Comparison of ENCODE assay signal across 9 mouse cellular contexts in the genomic region with DNA sequence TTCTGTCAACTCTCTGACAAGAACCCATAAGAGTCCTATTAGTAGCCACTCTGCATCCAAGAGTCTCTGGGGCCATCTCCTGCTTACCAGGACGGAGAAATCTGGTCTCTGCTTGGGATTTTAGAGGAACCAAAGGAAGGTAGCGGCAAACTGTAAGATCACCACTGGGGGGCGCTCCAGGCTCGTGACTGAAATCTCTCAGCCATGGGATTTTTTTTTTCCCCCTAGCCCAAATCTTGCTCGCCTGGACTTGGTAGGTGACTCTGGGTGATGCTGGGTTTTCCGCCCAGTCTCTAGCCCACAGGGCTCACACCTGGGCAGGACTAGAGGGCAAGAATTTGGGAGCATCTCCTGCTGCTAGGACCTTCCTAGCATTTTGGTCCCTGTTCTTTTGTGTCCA. TPM values are rescaled to one million over a fixed set of nuclear protein-coding genes. Genes with fewer than 3 reads are reported as not detected.
DNase-seq lines count a peak whose midpoint lies in the region; ATAC-seq and TF ChIP-seq lines count a peak whose summit lies in the region.
"Had no signal": no experiment of that assay in that cellular context is flagged by ENCODE, and none has a peak within 500 bp of the region (broad histone marks: within the 10 kb centered on the region; RNA-seq: fewer than 3 reads in every experiment).

No protein-coding gene starts in this region.

- no peak overlapping the region for H3K4me2 ChIP-seq in forebrain, embryonic 15.5 days (replicated peaks)
- H3K4me2 ChIP-seq in embryonic facial prominence, embryonic 13.5 days = no peak overlapping the region
- H3K4me2 ChIP-seq: limb, embryonic 15.5 days had no signal

- no peak for TF ChIP-seq POLR2A in bone marrow, adult 2 months (IDR thresholded peaks at IDR 0.05; ENCODE audit: borderline replicate concordance, control insufficient read depth, low read depth, low read length)

- DNase-seq in forebrain, embryonic 10.5 days (ENCODE audit: extremely low spot score, low spot score) = peak; percentile 77
- peak; percentile 61 for DNase-seq in 416B (ENCODE audit: low read depth)
- peak; percentile 45 to 88 for DNase-seq in kidney, postnatal 36 days
- DNase-seq in lung, postnatal 10 days = peak; percentile 86
- peak; percentile 33 for DNase-seq in spleen, adult 12 weeks (ENCODE audit: low spot score)

- ATAC-seq in forebrain, embryonic 15.5 days (replicated peaks) = no peak
- no peak for ATAC-seq in embryonic facial prominence, embryonic 13.5 days (ENCODE audit: insufficient number of reproducible peaks, insufficient read depth, low FRiP score, low TSS enrichment, low read depth)

- no peaks in the 10 kb centered on the region for H3K27me3 ChIP-seq in forebrain, embryonic 10.5 days (ENCODE audit: poor library complexity, severe bottlenecking)
- H3K27me3 ChIP-seq in forebrain, embryonic 15.5 days = no peaks in the 10 kb centered on the region
- H3K27me3 ChIP-seq in embryonic facial prominence, embryonic 13.5 days = no peaks in the 10 kb centered on the region
- H3K27me3 ChIP-seq: limb, embryonic 15.5 days had no signal

- WGBS in forebrain, embryonic 10.5 days = 9% methylated on average over 6 of the region's 6 CpGs
- WGBS in forebrain, embryonic 15.5 days = 5% methylated on average over 6 of the region's 6 CpGs
- WGBS in bone marrow, adult 2 months = 10% methylated on average over 6 of the region's 6 CpGs
- WGBS in embryonic facial prominence, embryonic 13.5 days = 9% methylated on average over 6 of the region's 6 CpGs

- H3K36me3 ChIP-seq in forebrain, embryonic 10.5 days (replicated peaks) = no peaks in the 10 kb centered on the region
- H3K36me3 ChIP-seq in forebrain, embryonic 15.5 days = no peaks in the 10 kb centered on the region
- no peaks in the 10 kb centered on the region for H3K36me3 ChIP-seq in embryonic facial prominence, embryonic 13.5 days
- H3K36me3 ChIP-seq: limb, embryonic 15.5 days had no signal

- no peak overlapping the region for H3K4me3 ChIP-seq in forebrain, embryonic 10.5 days
- H3K4me3 ChIP-seq in forebrain, embryonic 15.5 days = no peak overlapping the region
- no peak overlapping the region for H3K4me3 ChIP-seq in bone marrow, adult 2 months (replicated peaks; ENCODE audit: control insufficient read depth, low read depth, low read length)
- H3K4me3 ChIP-seq in embryonic facial prominence, embryonic 13.5 days = no peak overlapping the region
- H3K4me3 ChIP-seq: limb, embryonic 15.5 days had no signal

- no peaks in the 10 kb centered on the region for H3K9me3 ChIP-seq in forebrain, embryonic 10.5 days
- no peaks in the 10 kb centered on the region for H3K9me3 ChIP-seq in forebrain, embryonic 15.5 days
- H3K9me3 ChIP-seq in embryonic facial prominence, embryonic 13.5 days = no peaks in the 10 kb centered on the region
- H3K9me3 ChIP-seq: limb, embryonic 15.5 days had no signal

- no peak overlapping the region for H3K27ac ChIP-seq in forebrain, embryonic 10.5 days
- no peak overlapping the region for H3K27ac ChIP-seq in forebrain, embryonic 15.5 days (replicated peaks)
- no peak overlapping the region for H3K27ac ChIP-seq in bone marrow, adult 2 months (ENCODE audit: control insufficient read depth, insufficient read depth, low read depth, low read length, poor library complexity)
- H3K27ac ChIP-seq in embryonic facial prominence, embryonic 13.5 days = no peak overlapping the region
- H3K27ac ChIP-seq: limb, embryonic 15.5 days had no signal

- H3K4me1 ChIP-seq in forebrain, embryonic 10.5 days = peaks cover 44% of the 10 kb centered on the region
- no peaks in the 10 kb centered on the region for H3K4me1 ChIP-seq in forebrain, embryonic 15.5 days
- no peaks in the 10 kb centered on the region for H3K4me1 ChIP-seq in bone marrow, adult 2 months (ENCODE audit: control insufficient read depth, insufficient read depth, low read length)
- peaks cover 3% of the 10 kb centered on the region; the same call in 1 of the 2 replicates for H3K4me1 ChIP-seq in embryonic facial prominence, embryonic 13.5 days

- peak; percentile 75 for TF ChIP-seq CTCF in bone marrow, adult 2 months (IDR thresholded peaks at IDR 0.05; ENCODE audit: control insufficient read depth, insufficient read depth, low read length)

- no peak overlapping the region for H3K9ac ChIP-seq in forebrain, embryonic 15.5 days (replicated peaks)
- H3K9ac ChIP-seq in embryonic facial prominence, embryonic 13.5 days = 0 out of 2 replicates have a peak overlapping the region, but pooled peaks have one; percentile 40
- H3K9ac ChIP-seq: limb, embryonic 15.5 days had no signal

RNA-seq across cellular contexts. Expression of gene Dnah17, which starts 46.6 kb away (rescaled TPM):
- 0.18 and 0.27 TPM in 2 replicates for polyA plus RNA-seq in forebrain, embryonic 10.5 days (2016; fragmentation: Nextera tagmentation; extraction: Ambion mirVana)
- polyA plus RNA-seq in forebrain, embryonic 15.5 days (2015; fragmentation: Nextera tagmentation; extraction: Ambion mirVana) = 0.27 TPM in 2 replicates
- polyA plus RNA-seq in bone marrow, adult 2 months (2011; ENCODE audit: insufficient read depth, insufficient read length, low replicate concordance, missing spikeins) = 0.56 and 1.6 TPM in 2 replicates
- polyA plus RNA-seq in embryonic facial prominence, embryonic 13.5 days (2015; fragmentation: Nextera tagmentation; extraction: Ambion mirVana) = 0.20 and 0.29 TPM in 2 replicates

Comparison
In these comparisons a context has a peak if more than half of its experiments do, and no peak if none do; other contexts are left out.
1. DNase-seq: peak in every context shown above with its lines; median percentile 86 in lung, postnatal 10 days; 77 in forebrain, embryonic 10.5 days; 66 in kidney, postnatal 36 days; 61 in 416B; 33 in spleen, adult 12 weeks.